Mouse (Mus musculus): ENCODE data around the gene St8sia6.
"Not testable (repeated sequence)": the region's sequence is repeated elsewhere in the genome, so short reads cannot be mapped to it uniquely, and the experiment has no call there.

Gene St8sia6

GRCm38 (mm10) chr2:13757412-13757811 is 36.5 kb downstream of the St8sia6 start:
- no peak for DNase-seq

GRCm38 (mm10) chr2:13755733-13756132 is 38.1 kb downstream of the St8sia6 start:
- no peak for DNase-seq

DNA sequence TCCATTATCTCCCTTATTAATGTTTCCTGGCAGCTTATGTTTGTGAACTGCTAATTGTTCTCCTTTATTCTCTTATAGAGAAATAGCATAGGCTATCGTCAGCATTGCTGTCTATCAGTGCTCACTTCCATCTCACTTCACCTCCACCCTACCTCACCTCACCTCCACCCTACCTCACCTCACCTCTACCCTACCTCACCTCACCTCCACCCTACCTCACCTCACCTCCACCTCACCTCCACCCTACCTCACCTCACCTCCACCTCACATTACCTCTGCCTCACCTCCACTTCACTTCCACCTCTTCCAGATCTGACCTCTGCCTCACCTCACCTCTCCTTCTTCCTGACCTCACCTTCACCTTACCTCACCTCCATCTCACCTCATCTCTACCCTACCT is 42.2 kb downstream of the St8sia6 start:
- DNase-seq: no peak

DNA sequence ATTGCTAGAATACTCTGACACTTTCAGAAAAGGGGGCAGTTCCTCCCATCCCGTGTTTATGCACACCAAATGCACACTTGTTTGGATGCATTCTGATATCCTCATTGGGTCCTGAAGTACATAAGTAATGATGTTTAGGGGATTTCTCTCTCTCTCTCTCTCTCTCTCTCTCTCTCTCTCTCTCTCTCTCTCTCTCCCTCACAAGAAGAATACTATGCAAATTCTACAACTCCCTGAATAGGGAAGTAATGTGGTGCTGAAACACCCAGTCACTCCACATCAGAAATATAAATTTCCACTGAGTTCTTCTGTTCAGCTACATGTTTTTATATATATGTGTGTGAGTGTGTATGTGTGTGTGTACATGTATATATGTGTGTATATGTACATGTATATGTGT is 43.1 kb downstream of the St8sia6 start:
- DNase-seq: no peak

GRCm38 (mm10) chr2:13750089-13750488 is 43.8 kb downstream of the St8sia6 start:
- no peak for DNase-seq

- DNase-seq: no peak
These were observed 44.7 kb downstream of the St8sia6 start for GRCm38 (mm10) chr2:13749176-13749575.

DNA sequence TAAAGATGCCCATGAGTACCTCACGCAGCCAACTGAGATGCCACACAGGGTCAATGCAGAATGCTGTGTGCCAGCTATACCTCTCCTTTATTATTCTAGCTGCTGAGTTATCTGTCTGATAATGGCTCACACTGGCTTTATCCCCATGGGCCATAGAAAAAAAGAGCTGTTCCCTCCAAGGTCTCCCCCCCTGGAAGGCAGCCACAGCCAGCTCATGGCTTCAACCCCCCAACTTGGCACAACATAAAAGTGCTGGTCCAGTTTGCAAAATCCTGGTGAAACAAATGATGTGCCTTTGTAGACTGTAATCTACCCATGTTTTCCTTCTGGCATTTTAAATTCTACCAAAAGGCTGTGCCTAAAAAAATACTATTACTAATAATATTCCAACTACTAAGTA is 46.3 kb downstream of the St8sia6 start:
- DNase-seq: no peak

DNA sequence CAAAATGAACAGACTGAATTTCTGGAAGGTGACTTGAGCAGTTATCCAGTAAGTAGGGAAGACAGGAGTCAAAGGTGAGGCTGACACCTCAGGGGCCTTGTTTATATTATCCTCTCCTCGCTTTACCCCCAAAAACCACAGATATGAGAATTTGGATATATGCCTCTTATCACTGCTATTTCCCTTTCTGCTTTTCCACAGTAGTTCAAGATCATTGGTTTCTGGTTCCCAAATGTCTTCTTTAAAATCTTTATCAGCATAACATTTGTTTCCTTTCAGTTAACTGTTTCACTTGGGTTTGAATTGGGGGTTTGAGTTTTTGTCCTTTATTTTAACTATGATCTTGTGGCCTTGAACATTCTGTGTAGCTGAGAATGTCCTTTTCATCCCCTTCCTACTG is 47.8 kb downstream of the St8sia6 start:
- DNase-seq: no peak

DNA sequence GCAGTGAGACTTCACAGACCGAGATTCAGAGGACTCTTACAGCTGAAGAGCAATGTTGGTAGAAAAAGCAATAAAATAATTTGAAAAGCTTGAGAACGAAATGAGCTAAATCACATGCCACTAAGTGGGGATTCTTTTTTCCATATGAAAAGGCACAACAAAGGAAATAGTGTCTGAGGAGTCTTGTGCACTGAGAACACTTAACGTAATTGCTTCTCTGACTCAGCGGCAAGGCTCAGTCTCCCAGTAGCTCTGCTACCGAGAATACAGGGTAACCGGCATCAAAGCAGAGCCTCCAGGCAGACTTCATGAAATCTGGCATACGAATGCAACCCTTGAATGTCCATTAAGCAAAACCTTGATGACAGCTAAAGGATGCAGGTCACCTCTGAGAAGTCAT is 55.2 kb downstream of the St8sia6 start:
- no peak for DNase-seq

- no peak for DNase-seq
These were observed 66.0 kb downstream of the St8sia6 start for GRCm38 (mm10) chr2:13727901-13728300.

- no peak for DNase-seq
These were observed 68.3 kb downstream of the St8sia6 start for GRCm38 (mm10) chr2:13725592-13725991.

- DNase-seq: no peak
These were observed 71.6 kb downstream of the St8sia6 start for GRCm38 (mm10) chr2:13722241-13722640.

- DNase-seq: no peak
These were observed 75.2 kb downstream of the St8sia6 start for GRCm38 (mm10) chr2:13718628-13719185.

DNA sequence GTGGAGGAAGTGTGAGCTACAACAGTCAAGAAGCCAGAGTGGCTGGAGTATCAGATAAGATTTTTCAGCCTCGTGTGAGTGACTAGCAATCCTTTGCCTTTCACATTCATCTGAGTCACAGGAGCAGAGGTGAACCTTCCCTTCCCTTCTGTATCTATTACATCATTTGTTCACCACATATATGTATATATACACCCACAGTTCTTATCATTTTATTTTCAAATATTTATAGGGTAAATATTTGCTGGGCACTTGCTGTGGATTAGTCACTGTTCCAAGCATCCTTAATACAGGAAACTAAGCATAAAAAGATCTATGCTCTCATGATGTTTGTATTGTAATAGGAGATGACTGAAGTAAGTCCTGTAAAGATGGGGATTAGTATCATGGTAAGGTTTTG is 85.1 kb downstream of the St8sia6 start:
- DNase-seq: no peak

- DNase-seq: no peak
These were observed 96.3 kb downstream of the St8sia6 start for GRCm38 (mm10) chr2:13697514-13697913.

DNA sequence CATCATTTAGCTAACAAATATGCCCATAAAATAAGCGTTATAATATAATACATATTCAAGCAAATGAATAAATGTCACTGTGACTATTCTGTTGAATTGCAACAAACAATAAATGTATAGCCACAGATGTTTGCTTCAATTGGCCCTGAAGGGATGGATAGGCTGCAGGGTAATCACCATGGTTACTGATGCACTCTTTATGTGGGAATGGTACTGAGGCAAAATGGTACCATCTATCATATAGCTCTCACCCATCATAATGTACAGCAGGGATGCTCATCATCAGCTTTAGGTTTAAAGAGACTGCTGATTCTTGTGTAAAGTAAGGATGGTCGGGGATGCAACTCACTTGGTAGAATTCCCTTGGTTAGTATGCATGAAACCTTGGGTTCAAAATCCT is 99.4 kb downstream of the St8sia6 start:
- no peak for DNase-seq

- no peak for DNase-seq
These were observed 109.5 kb downstream of the St8sia6 start for GRCm38 (mm10) chr2:13684380-13684779.

DNA sequence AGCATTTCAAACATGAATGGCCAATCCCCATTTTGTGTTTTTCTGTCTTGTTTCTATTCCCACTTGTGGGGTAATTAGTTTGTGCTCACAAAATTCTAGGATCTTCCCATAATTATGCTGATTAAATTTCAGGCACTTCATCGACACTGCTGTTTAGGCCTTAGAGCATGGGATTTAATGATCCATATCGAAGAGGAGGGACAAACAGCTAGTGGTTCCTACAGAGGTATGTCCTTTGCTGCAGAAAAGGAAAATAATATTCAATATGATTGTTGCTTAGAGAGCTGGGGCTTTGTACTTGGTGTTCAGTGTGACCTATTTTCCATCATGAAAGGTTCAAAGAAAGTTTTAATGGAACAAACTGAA is 110.7 kb downstream of the St8sia6 start:
- no peak for DNase-seq

DNA sequence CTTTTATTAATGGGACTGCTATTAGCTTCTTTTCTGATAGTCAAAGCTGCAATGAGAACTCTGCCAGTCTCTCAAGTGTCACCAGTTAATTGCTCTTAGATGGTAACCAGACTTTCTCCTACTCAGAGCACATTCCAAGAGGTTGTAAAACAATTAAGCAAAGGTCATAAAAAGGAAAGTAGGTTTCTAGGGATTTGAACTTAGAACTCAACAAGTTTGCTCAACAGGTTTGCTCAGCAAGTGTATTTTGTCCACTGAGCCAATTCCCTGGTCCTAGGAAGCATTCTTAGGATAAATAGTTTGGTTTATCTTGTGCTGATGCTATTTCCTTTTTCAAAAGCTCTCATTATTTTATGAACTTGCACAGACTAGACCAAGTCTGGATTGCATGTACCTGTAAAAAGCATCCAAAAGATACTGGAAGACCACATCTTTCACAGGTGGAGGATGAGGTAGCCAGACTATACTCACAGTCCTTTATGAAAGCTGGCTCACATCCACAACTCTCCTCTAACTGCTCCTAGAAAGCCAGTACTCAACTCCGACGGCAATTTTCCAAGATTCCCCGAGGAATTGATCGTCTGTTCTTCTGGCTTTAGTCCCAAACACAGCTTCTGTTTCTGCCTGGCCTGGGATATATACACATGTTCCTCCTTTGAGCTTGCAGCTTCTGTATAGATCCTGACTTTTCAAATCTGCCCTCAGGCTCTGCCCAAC is 111.2 kb downstream of the St8sia6 start:
- DNase-seq: no peak

GRCm38 (mm10) chr2:13672946-13673345 is 120.9 kb downstream of the St8sia6 start:
- no peak for DNase-seq

GRCm38 (mm10) chr2:13672426-13672825 is 121.4 kb downstream of the St8sia6 start:
- no peak for DNase-seq

GRCm38 (mm10) chr2:13634866-13635265 is 159.0 kb downstream of the St8sia6 start:
- DNase-seq: no peak

DNA sequence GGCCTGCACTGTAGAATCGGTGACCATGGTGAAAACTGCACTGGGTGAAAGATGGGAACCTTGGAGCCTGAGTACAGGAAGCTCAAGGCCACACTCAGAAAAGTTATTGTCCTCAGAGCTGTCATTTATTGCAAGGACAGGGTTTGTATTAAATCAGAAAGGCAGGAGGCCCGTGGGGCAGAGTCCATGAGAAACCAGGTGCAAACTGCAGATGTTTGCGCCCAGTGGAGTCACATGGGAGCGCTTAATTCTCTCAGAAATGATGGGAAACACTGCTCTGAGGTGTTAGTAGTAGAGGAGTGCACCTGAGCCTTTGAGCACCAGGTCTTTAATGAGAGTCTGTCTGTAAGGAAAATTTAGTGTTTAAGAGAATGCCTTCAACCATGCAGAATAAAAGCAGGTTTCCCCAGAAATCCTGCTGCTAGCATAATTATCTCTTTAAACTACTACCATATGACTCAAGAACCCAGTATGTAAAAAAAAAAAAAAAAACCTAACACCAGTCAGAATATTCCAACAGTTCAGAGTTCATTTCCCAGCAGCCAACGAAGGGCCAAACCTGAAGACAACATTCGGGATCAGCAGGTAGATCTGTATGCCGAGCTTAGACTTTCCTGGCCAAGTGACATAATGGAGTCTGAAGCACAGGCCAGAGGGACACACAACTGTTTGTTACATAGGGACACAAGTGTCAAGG is 163.6 kb downstream of the St8sia6 start:
- DNase-seq: no peak

DNA sequence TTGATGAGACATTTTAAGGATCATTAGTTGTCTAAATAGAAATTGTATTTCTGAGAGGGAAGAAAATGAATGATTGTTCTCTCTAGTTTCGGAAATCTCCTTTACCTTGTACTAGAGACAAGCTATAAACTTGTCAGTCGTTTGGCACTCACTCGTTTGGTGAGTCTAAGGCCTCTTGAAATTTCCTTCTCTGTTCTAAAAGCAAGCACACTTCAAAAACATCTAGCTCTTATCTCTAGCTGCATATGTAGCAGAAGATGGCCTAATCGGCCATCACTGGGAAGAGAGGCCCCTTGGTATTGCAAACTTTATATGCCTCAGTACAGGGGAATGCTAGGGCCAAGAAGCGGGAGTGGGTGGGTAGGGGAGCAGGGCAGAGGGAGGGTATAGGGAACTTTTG is 190.2 kb downstream of the St8sia6 start:
- DNase-seq: not testable (repeated sequence)
